Mouse (Mus musculus) retina, adult 2 months (tissue): ENCODE measurements at regions not wholly inside any gene's neighbourhood (a gene's known extent, or its start where the extent isn't known, plus 50 kb on each side); places are given as distances from the start of the nearest gene placed in this dataset.
"Not testable (repeated sequence)": the region's sequence is repeated elsewhere in the genome, so short reads cannot be mapped to it uniquely, and the experiment has no call there.

ENCODE experiments used
- DNase-seq: peaks from one replicate; pipeline ENCODE4 v3.0.0-alpha.2; 2012; ENCODE audit warnings: low read depth, low spot score

GRCm38 (mm10) chr9:41914611-41915010 lies 209.5 kb downstream of the Sorl1 start:
- no peak for DNase-seq

GRCm38 (mm10) chr9:41913911-41914310 lies 210.2 kb downstream of the Sorl1 start:
- DNase-seq: no peak

GRCm38 (mm10) chr9:41912482-41912881 lies 211.6 kb downstream of the Sorl1 start:
- DNase-seq: no peak

- DNase-seq: no peak
Observed at GRCm38 (mm10) chr9:41900606-41900974, 223.5 kb downstream of the Sorl1 start.

- no peak for DNase-seq
Observed at GRCm38 (mm10) chr9:41899766-41900605, 224.1 kb downstream of the Sorl1 start.

GRCm38 (mm10) chr9:41895106-41895505 lies 229.0 kb downstream of the Sorl1 start:
- no peak for DNase-seq

- no peak for DNase-seq
Observed at GRCm38 (mm10) chr9:41892841-41893240, 231.3 kb downstream of the Sorl1 start.

- no peak for DNase-seq
Observed at GRCm38 (mm10) chr9:41891206-41891605, 232.9 kb downstream of the Sorl1 start.

- DNase-seq: no peak
Observed at GRCm38 (mm10) chr9:41890273-41891141, 233.6 kb downstream of the Sorl1 start.

- no peak for DNase-seq
Observed at GRCm38 (mm10) chr9:41889568-41890272, 234.4 kb downstream of the Sorl1 start.

GRCm38 (mm10) chr9:41888616-41889150 lies 235.4 kb downstream of the Sorl1 start:
- no peak for DNase-seq

- DNase-seq: not testable (repeated sequence)
Observed at GRCm38 (mm10) chr9:41886456-41886855, 237.6 kb downstream of the Sorl1 start.

GRCm38 (mm10) chr9:41880457-41880856 lies 243.6 kb downstream of the Sorl1 start:
- no peak for DNase-seq

GRCm38 (mm10) chr9:41879080-41879479 lies 245.0 kb downstream of the Sorl1 start:
- no peak for DNase-seq

- DNase-seq: no peak
Observed at GRCm38 (mm10) chr9:41861136-41861535, 263.0 kb downstream of the Sorl1 start.

GRCm38 (mm10) chr9:41860681-41861080 lies 263.4 kb downstream of the Sorl1 start:
- DNase-seq: no peak

GRCm38 (mm10) chr9:41859780-41860179 lies 264.3 kb downstream of the Sorl1 start:
- no peak for DNase-seq

GRCm38 (mm10) chr9:41852099-41852498 lies 272.0 kb downstream of the Sorl1 start:
- DNase-seq: no peak

GRCm38 (mm10) chr9:41849628-41850326 lies 274.3 kb downstream of the Sorl1 start:
- DNase-seq: no peak

- DNase-seq: no peak
Observed at GRCm38 (mm10) chr9:41844616-41845015, 279.5 kb downstream of the Sorl1 start.
